Mouse (Mus musculus) MEL (cell line): ENCODE measurements around the gene Itsn1. TPM values are rescaled to one million over a fixed set of nuclear protein-coding genes. Genes with fewer than 3 reads are reported as not detected.

Experiments used
- DNase-seq: peaks from one replicate; pipeline ENCODE4 v3.0.0; 2011; ENCODE audit warnings: low read depth, low spot score
- H3K27ac ChIP-seq: 2 replicates; pipeline ENCODE4 v1.5.1; 2012; ENCODE audit warnings: low read depth, mild to moderate bottlenecking, control low read depth, low read length, moderate library complexity; ENCODE audit not compliant: control insufficient read depth
- H3K27me3 ChIP-seq, 2 experiments: fragments of 150-350 bp in 1 of 2; sonication (generic) in 1 of 2; 2 replicates each; pipeline ENCODE4 v1.6.1; 2012; ENCODE audit warnings: low read length in 2 of 2, mild to moderate bottlenecking in 2 of 2, improper control_type of control experiment in 1 of 2, moderate library complexity in 1 of 2; ENCODE audit not compliant: insufficient read depth in 2 of 2, control insufficient read depth in 1 of 2
- H3K36me3 ChIP-seq, 2 experiments: 2 replicates each; pipeline ENCODE4 v1.6.1; 2012 to 2014; ENCODE audit warnings: low read length in 2 of 2, improper control_type of control experiment in 1 of 2, inconsistent platforms in 1 of 2, mild to moderate bottlenecking in 1 of 2; ENCODE audit not compliant: insufficient read depth in 2 of 2, control insufficient read depth in 1 of 2
- H3K4me1 ChIP-seq, 2 experiments: fragments of 150-350 bp in 1 of 2; sonication (generic) in 1 of 2; 2 replicates each; pipeline ENCODE4 v1.6.1; 2012; ENCODE audit warnings: low read length in 2 of 2, improper control_type of control experiment in 1 of 2, mild to moderate bottlenecking in 1 of 2; ENCODE audit not compliant: insufficient read depth in 2 of 2, control insufficient read depth in 1 of 2
- H3K4me3 ChIP-seq, 2 experiments: fragments of 150-350 bp in 1 of 2; sonication (generic) in 1 of 2; 2 replicates each; pipeline ENCODE4 v1.5.1; 2012; ENCODE audit warnings: low read depth in 2 of 2, low read length in 2 of 2, mild to moderate bottlenecking in 2 of 2, moderate library complexity in 2 of 2, control low read depth in 1 of 2, improper control_type of control experiment in 1 of 2; ENCODE audit not compliant: control insufficient read depth in 1 of 2, insufficient read depth in 1 of 2
- H3K79me2 ChIP-seq: 2 replicates; pipeline ENCODE4 v1.6.1; 2012; ENCODE audit warnings: mild to moderate bottlenecking, low read length, moderate library complexity; ENCODE audit not compliant: control insufficient read depth, poor library complexity, insufficient read depth
- H3K9ac ChIP-seq: 2 replicates; pipeline ENCODE4 v1.6.1; 2012; ENCODE audit warnings: low read depth, mild to moderate bottlenecking, control low read depth, low read length, moderate library complexity; ENCODE audit not compliant: control insufficient read depth, poor library complexity, severe bottlenecking
- H3K9me3 ChIP-seq: fragments of 150-350 bp; sonication (generic); replicated peaks from 2 replicates; pipeline ENCODE4 v1.6.1; 2012; ENCODE audit warnings: mild to moderate bottlenecking, low read length, improper control_type of control experiment, moderate library complexity; ENCODE audit not compliant: insufficient read depth
- BHLHE40 ChIP-seq: IDR thresholded peaks from 2 replicates; pipeline ENCODE4 v1.6.1; 2012; ENCODE audit warnings: low read depth, mild to moderate bottlenecking, inconsistent platforms, low read length, improper control_type of control experiment, borderline replicate concordance
- CHD2 ChIP-seq: IDR thresholded peaks from 2 replicates; pipeline ENCODE4 v1.6.1; 2011; ENCODE audit warnings: low read length, improper control_type of control experiment
- ELF1 ChIP-seq: IDR thresholded peaks from 2 replicates; pipeline ENCODE4 v1.6.1; 2014; ENCODE audit warnings: low read depth, mild to moderate bottlenecking, inconsistent platforms, low read length, improper control_type of control experiment, moderate library complexity
- EP300 ChIP-seq, 2 experiments: IDR thresholded peaks; 2 replicates each; pipeline ENCODE4 v1.6.1; 2011; ENCODE audit warnings: improper control_type of control experiment in 2 of 2, low read length in 2 of 2, low read depth in 1 of 2, mild to moderate bottlenecking in 1 of 2
- ETS1 ChIP-seq: IDR thresholded peaks from 2 replicates; pipeline ENCODE4 v1.6.1; 2012; ENCODE audit warnings: low read depth, mild to moderate bottlenecking, inconsistent platforms, low read length, improper control_type of control experiment, moderate library complexity
- GATA1 ChIP-seq: IDR thresholded peaks from 2 replicates; pipeline ENCODE4 v1.6.1; 2011; ENCODE audit warnings: low read depth, low read length, improper control_type of control experiment
- MAFK ChIP-seq: IDR thresholded peaks from 2 replicates; pipeline ENCODE4 v1.6.1; 2011; ENCODE audit warnings: low read depth, mild to moderate bottlenecking, low read length, improper control_type of control experiment, borderline replicate concordance
- MEF2A ChIP-seq: IDR thresholded peaks from 2 replicates; pipeline ENCODE4 v1.6.1; 2014; ENCODE audit warnings: low read depth, mild to moderate bottlenecking, inconsistent platforms, low read length, improper control_type of control experiment; ENCODE audit not compliant: poor library complexity, insufficient replicate concordance, severe bottlenecking; ENCODE audit errors: extremely low read depth
- MXI1 ChIP-seq: IDR thresholded peaks from 2 replicates; pipeline ENCODE4 v1.6.1; 2011; ENCODE audit warnings: mild to moderate bottlenecking, low read depth, low read length, improper control_type of control experiment
- MYB ChIP-seq: IDR thresholded peaks from 2 replicates; pipeline ENCODE4 v1.6.1; 2011; ENCODE audit warnings: mild to moderate bottlenecking, low read depth, low read length, improper control_type of control experiment
- MYC ChIP-seq: IDR thresholded peaks from 2 replicates; pipeline ENCODE4 v1.6.1; 2011; ENCODE audit warnings: low read depth, mild to moderate bottlenecking, low read length, improper control_type of control experiment, moderate library complexity
- NELFE ChIP-seq: IDR thresholded peaks from 2 replicates; pipeline ENCODE4 v1.6.1; 2011; ENCODE audit warnings: low read depth, low read length, improper control_type of control experiment
- POLR2AphosphoS2 ChIP-seq: IDR thresholded peaks from 2 replicates; pipeline ENCODE4 v1.6.1; 2011; ENCODE audit warnings: low read length, improper control_type of control experiment
- RAD21 ChIP-seq: IDR thresholded peaks from 2 replicates; pipeline ENCODE4 v1.6.1; 2011; ENCODE audit warnings: mild to moderate bottlenecking, low read depth, low read length, improper control_type of control experiment
- RCOR1 ChIP-seq: IDR thresholded peaks from 2 replicates; pipeline ENCODE4 v1.6.1; 2012; ENCODE audit warnings: low read depth, mild to moderate bottlenecking, inconsistent platforms, low read length, improper control_type of control experiment
- SMC3 ChIP-seq: IDR thresholded peaks from 2 replicates; pipeline ENCODE4 v1.6.1; 2011; ENCODE audit warnings: low read depth, low read length, improper control_type of control experiment
- TAL1 ChIP-seq: IDR thresholded peaks from 2 replicates; pipeline ENCODE4 v1.6.1; 2012; ENCODE audit warnings: mild to moderate bottlenecking, inconsistent platforms, low read length, moderate library complexity, mixed read lengths
- TCF12 ChIP-seq: IDR thresholded peaks from 2 replicates; pipeline ENCODE4 v1.6.1; 2014; ENCODE audit warnings: low read depth, mild to moderate bottlenecking, inconsistent platforms, low read length, improper control_type of control experiment, moderate library complexity
- USF2 ChIP-seq, 2 experiments: IDR thresholded peaks; 2 replicates each; pipeline ENCODE4 v1.6.1; 2011 to 2012; ENCODE audit warnings: improper control_type of control experiment in 2 of 2, low read length in 2 of 2, borderline replicate concordance in 1 of 2, inconsistent platforms in 1 of 2, low read depth in 1 of 2, mild to moderate bottlenecking in 1 of 2; ENCODE audit not compliant: insufficient read depth in 1 of 2
- ZKSCAN1 ChIP-seq: IDR thresholded peaks from 2 replicates; pipeline ENCODE4 v1.6.1; 2012; ENCODE audit warnings: low read depth, mild to moderate bottlenecking, inconsistent platforms, low read length, improper control_type of control experiment, moderate library complexity
- ZMIZ1 ChIP-seq: IDR thresholded peaks from 2 replicates; pipeline ENCODE4 v1.6.1; 2012; ENCODE audit warnings: low read depth, mild to moderate bottlenecking, inconsistent platforms, low read length, improper control_type of control experiment, moderate library complexity
- polyA plus RNA-seq, 2 experiments: library from polyadenylated mRNA; stranded (reverse) in 1 of 2; unstranded in 1 of 2; fragments of >175 nt in 1 of 2; fragments of >200 nt in 1 of 2; gene quantifications; 2 replicates each; pipeline versions ENCODE4 v1.2.1 to v1.2.4; 2012; ENCODE audit warnings: low replicate concordance in 2 of 2, low read depth in 1 of 2; ENCODE audit not compliant: insufficient read length in 2 of 2, insufficient read depth in 1 of 2, missing spikeins in 1 of 2
- total RNA-seq: library from RNA; depleted of rRNA; stranded (reverse); fragments of 300-350 nt; gene quantifications from 2 replicates; pipeline ENCODE4 v1.2.3, GENCODE M21; 2012

Gene Itsn1
- total and polyA plus RNA-seq, 3 experiments = 14.7 to 36.5 TPM; not detected in 1

- DNase-seq = no peak
- no peaks in the 10 kb centered on the region for H3K36me3 ChIP-seq
- no peaks in the 10 kb centered on the region for H3K9me3 ChIP-seq
- TF ChIP-seq TCF12 = no peak
- no peak for TF ChIP-seq ELF1
- no peak for TF ChIP-seq USF2 (IDR thresholded peaks at IDR 0.05; ENCODE audit: borderline replicate concordance in 1 of 2, insufficient read depth in 1 of 2, low read depth in 1 of 2, low read length in 2 of 2)
- no peak for TF ChIP-seq ETS1
- no peak for TF ChIP-seq ZKSCAN1
- no peak for TF ChIP-seq CHD2
- TF ChIP-seq MYB = no peak
- no peak for TF ChIP-seq RAD21
- TF ChIP-seq ZMIZ1 = no peak
- no peak for TF ChIP-seq NELFE
- no peak for TF ChIP-seq RCOR1
- no peak overlapping the region for H3K9ac ChIP-seq
- no peaks in the 10 kb centered on the region for H3K27me3 ChIP-seq
- no peaks in the 10 kb centered on the region for H3K4me1 ChIP-seq
- no peaks in the 10 kb centered on the region for H3K79me2 ChIP-seq
- no peak overlapping the region for H3K4me3 ChIP-seq
- no peak overlapping the region for H3K27ac ChIP-seq
These were observed 106.7 kb downstream of the Itsn1 start for GRCm38 (mm10) chr16:91835790-91836189.

GRCm38 (mm10) chr16:91836592-91837557 lies 107.8 kb downstream of the Itsn1 start:
- Histone ChIP-seq H3K27me3 (no peaks in the 10 kb centered on the region), H3K27ac (no peak overlapping the region), H3K9ac (no peak overlapping the region), H3K4me3 (no peak overlapping the region), H3K4me1 (no peaks in the 10 kb centered on the region), H3K9me3 (no peaks in the 10 kb centered on the region), H3K36me3 (no peaks in the 10 kb centered on the region), H3K79me2 (no peaks in the 10 kb centered on the region)
- TF ChIP-seq MYC (no peak), TAL1 (no peak), EP300 (IDR thresholded peaks at IDR 0.05; ENCODE audit: low read depth in 1 of 2, low read length in 2 of 2) (no peak), CHD2 (no peak), ZMIZ1 (no peak), GATA1 (no peak), POLR2AphosphoS2 (no peak), MEF2A (no peak), MYB (no peak), MXI1 (no peak), ZKSCAN1 (no peak), MAFK (no peak), SMC3 (no peak), RAD21 (no peak), BHLHE40 (no peak), NELFE (no peak)
- no peak for DNase-seq
